Mouse (Mus musculus) heart, embryonic 16.5 days (tissue): Measurements from ENCODE around the gene Nek8. TPM values are rescaled to one million over a fixed set of nuclear protein-coding genes. Genes with fewer than 3 reads are reported as not detected.

Experiments
- ATAC-seq: fragments of 200-750 bp; cut with Nextera tagmentation; replicated peaks from 2 replicates; pipeline ENCODE4 v1.8.0; 2017; ENCODE audit warnings: moderate number of reproducible peaks; ENCODE audit not compliant: insufficient read depth, low FRiP score; ENCODE audit errors: extremely low read depth
- H3K27ac ChIP-seq: fragments of 300-500 bp; sonication (generic); 2 replicates; pipeline ENCODE4 v1.5.1; 2014; ENCODE audit warnings: mild to moderate bottlenecking, low read length, control low read depth, moderate library complexity
- H3K27me3 ChIP-seq: fragments of 300-500 bp; sonication (generic); 2 replicates; pipeline ENCODE4 v1.6.1; 2014; ENCODE audit warnings: low read length, mixed read lengths; ENCODE audit not compliant: control insufficient read depth, insufficient read depth
- H3K36me3 ChIP-seq: fragments of 300-500 bp; sonication (generic); 2 replicates; pipeline ENCODE4 v1.6.1; 2014; ENCODE audit not compliant: control insufficient read depth, insufficient read depth
- H3K4me1 ChIP-seq: fragments of 300-500 bp; sonication (generic); 2 replicates; pipeline ENCODE4 v1.6.1; 2014; ENCODE audit warnings: low read length, mixed read lengths; ENCODE audit not compliant: control insufficient read depth, insufficient read depth
- H3K4me2 ChIP-seq: fragments of 300-500 bp; sonication (generic); 2 replicates; pipeline ENCODE4 v1.6.1; 2014; ENCODE audit warnings: low read depth, mild to moderate bottlenecking, control low read depth, low read length
- H3K4me3 ChIP-seq: fragments of 300-500 bp; sonication (generic); 2 replicates; pipeline ENCODE4 v1.5.1; 2014; ENCODE audit warnings: mild to moderate bottlenecking, control low read depth, low read length
- H3K9ac ChIP-seq: fragments of 300-500 bp; sonication (generic); 2 replicates; pipeline ENCODE4 v1.6.1; 2014; ENCODE audit warnings: low read length, control low read depth
- H3K9me3 ChIP-seq: fragments of 300-500 bp; sonication (generic); replicated peaks from 2 replicates; pipeline ENCODE4 v1.6.1; 2016; ENCODE audit warnings: low read length; ENCODE audit not compliant: control insufficient read depth
- WGBS: fragments of 180-500 bp; shearing (Covaris S2); extraction: QIAGEN DNeasy Blood & Tissue Kit; methylation state at CpG from one replicate; pipeline ENCODE4 v1.1.7; 2014; 5-methylcytosine and 5-hydroxymethylcytosine counted together
- polyA plus RNA-seq: library from polyadenylated mRNA; unstranded; fragments of >200 nt; fragmentation: Nextera tagmentation; extraction: Ambion mirVana; gene quantifications from 2 replicates; pipeline ENCODE4 v1.2.1, GENCODE M21; 2015

The Nek8 gene
- polyA plus RNA-seq, 1 experiment from 2014 or later, result 17.7 TPM

GRCm38 (mm10) chr11:78159096-78159495 lies 17.4 kb downstream of the Nek8 start:
- Histone ChIP-seq H3K27me3 (no peaks in the 10 kb centered on the region), H3K4me2 (no peak overlapping the region), H3K9me3 (no peaks in the 10 kb centered on the region), H3K9ac (no peak overlapping the region), H3K27ac (no peak overlapping the region), H3K4me1 (peaks cover 25% of the 10 kb centered on the region), H3K4me3 (no peak overlapping the region), H3K36me3 (peaks cover 52% of the 10 kb centered on the region)
- 21% methylated on average over 2 of the region's 2 CpGs for WGBS
- peak; percentile 10; the same call in 1 of the 2 replicates for ATAC-seq

- Histone ChIP-seq H3K4me2 (no peak overlapping the region), H3K4me1 (peaks cover 9% of the 10 kb centered on the region), H3K36me3 (peaks cover 56% of the 10 kb centered on the region), H3K9me3 (no peaks in the 10 kb centered on the region), H3K9ac (no peak overlapping the region), H3K4me3 (no peak overlapping the region), H3K27ac (no peak overlapping the region), H3K27me3 (no peaks in the 10 kb centered on the region)
- no peak for ATAC-seq
- WGBS, result 74% methylated on average over 6 of the region's 6 CpGs
These were observed 20.2 kb downstream of the Nek8 start for GRCm38 (mm10) chr11:78156156-78156699.

- WGBS, result 75% methylated on average over 5 of the region's 5 CpGs
- Histone ChIP-seq H3K4me3 (no peak overlapping the region), H3K9ac (no peak overlapping the region), H3K27me3 (no peaks in the 10 kb centered on the region), H3K4me2 (no peak overlapping the region), H3K4me1 (peaks cover 9% of the 10 kb centered on the region), H3K9me3 (no peaks in the 10 kb centered on the region), H3K27ac (no peak overlapping the region), H3K36me3 (peaks cover 59% of the 10 kb centered on the region)
- no peak for ATAC-seq
These were observed 20.8 kb downstream of the Nek8 start for GRCm38 (mm10) chr11:78155674-78156073.

GRCm38 (mm10) chr11:78153778-78154177 lies 22.7 kb downstream of the Nek8 start:
- Histone ChIP-seq H3K9ac (no peak overlapping the region), H3K9me3 (no peaks in the 10 kb centered on the region), H3K4me1 (0 out of 2 replicates have a peak, but pooled peaks cover 5% of the 10 kb centered on the region), H3K4me2 (no peak overlapping the region), H3K4me3 (no peak overlapping the region), H3K27ac (no peak overlapping the region), H3K27me3 (no peaks in the 10 kb centered on the region), H3K36me3 (peaks cover 54% of the 10 kb centered on the region)
- ATAC-seq, result no peak
- 81% methylated on average over 13 of the region's 13 CpGs for WGBS

- Histone ChIP-seq H3K4me2 (no peak overlapping the region), H3K27ac (peak overlapping the region; percentile 8)
- ATAC-seq, result 0 out of 2 replicates have a peak, but pooled peaks have one; percentile 10
These were observed 23.9 kb downstream of the Nek8 start for GRCm38 (mm10) chr11:78152299-78153231.

GRCm38 (mm10) chr11:78151161-78151560 lies 25.3 kb downstream of the Nek8 start:
- Histone ChIP-seq H3K4me1 (0 out of 2 replicates have a peak, but pooled peaks cover 5% of the 10 kb centered on the region), H3K27me3 (no peaks in the 10 kb centered on the region), H3K36me3 (peaks cover 53% of the 10 kb centered on the region), H3K27ac (no peak overlapping the region), H3K4me2 (no peak overlapping the region), H3K9ac (no peak overlapping the region), H3K4me3 (no peak overlapping the region), H3K9me3 (no peaks in the 10 kb centered on the region)
- no peak for ATAC-seq
- 41% methylated on average over 1 of the region's 1 CpGs for WGBS

More at GRCm38 (mm10) chr11:78152299-78153231, 23.9 kb downstream of the Nek8 start:
- H3K36me3 ChIP-seq, result peaks cover 50% of the 10 kb centered on the region
- no peak overlapping the region for H3K9ac ChIP-seq
- 0 out of 2 replicates have a peak, but pooled peaks cover 5% of the 10 kb centered on the region for H3K4me1 ChIP-seq
- H3K9me3 ChIP-seq, result no peaks in the 10 kb centered on the region
- WGBS, result 60% methylated on average over 9 of the region's 9 CpGs
- H3K4me3 ChIP-seq, result no peak overlapping the region
- H3K27me3 ChIP-seq, result no peaks in the 10 kb centered on the region

- H3K36me3 ChIP-seq, result peaks cover 51% of the 10 kb centered on the region
- H3K4me3 ChIP-seq, result no peak overlapping the region
- H3K9me3 ChIP-seq, result no peaks in the 10 kb centered on the region
- 0 out of 2 replicates have a peak, but pooled peaks have one; percentile 37 for ATAC-seq
- no peaks in the 10 kb centered on the region for H3K27me3 ChIP-seq
- WGBS, result 85% methylated on average over 6 of the region's 6 CpGs
- H3K4me1 ChIP-seq, result peaks cover 2% of the 10 kb centered on the region; the same call in 1 of the 2 replicates
- no peak overlapping the region for H3K27ac ChIP-seq
- H3K4me2 ChIP-seq, result no peak overlapping the region
- no peak overlapping the region for H3K9ac ChIP-seq
These were observed 29.6 kb downstream of the Nek8 start for GRCm38 (mm10) chr11:78146707-78147543.

GRCm38 (mm10) chr11:78146168-78146567 lies 30.3 kb downstream of the Nek8 start:
- Histone ChIP-seq H3K9ac (no peak overlapping the region), H3K9me3 (no peaks in the 10 kb centered on the region), H3K36me3 (peaks cover 49% of the 10 kb centered on the region), H3K4me1 (peaks cover 7% of the 10 kb centered on the region), H3K27me3 (no peaks in the 10 kb centered on the region), H3K27ac (no peak overlapping the region), H3K4me3 (no peak overlapping the region), H3K4me2 (no peak overlapping the region)
- ATAC-seq, result no peak
- 85% methylated on average over 5 of the region's 5 CpGs for WGBS
